Mouse (Mus musculus) neural tube, embryonic 12.5 days (tissue): ENCODE measurements around the gene Supt6. TPM values are rescaled to one million over a fixed set of nuclear protein-coding genes. Genes with fewer than 3 reads are reported as not detected.

ENCODE experiments used
- ATAC-seq: fragments of 200-750 bp; cut with Nextera tagmentation; 2 replicates; pipeline ENCODE4 v1.8.0; 2017; ENCODE audit warnings: low read depth, mild to moderate bottlenecking, moderate TSS enrichment, moderate library complexity; ENCODE audit not compliant: low FRiP score
- H3K27ac ChIP-seq: fragments of 300-500 bp; sonication (generic); 2 replicates; pipeline ENCODE4 v1.5.1; 2016
- H3K27me3 ChIP-seq: fragments of 300-500 bp; sonication (generic); replicated peaks from 2 replicates; pipeline ENCODE4 v1.6.1; 2016; ENCODE audit warnings: mild to moderate bottlenecking
- H3K36me3 ChIP-seq: fragments of 300-500 bp; sonication (generic); 2 replicates; pipeline ENCODE4 v1.6.1; 2016; ENCODE audit warnings: mild to moderate bottlenecking
- H3K4me1 ChIP-seq: fragments of 300-500 bp; sonication (generic); 2 replicates; pipeline ENCODE4 v1.6.1; 2016
- H3K4me2 ChIP-seq: fragments of 300-500 bp; sonication (generic); replicated peaks from 2 replicates; pipeline ENCODE4 v1.6.1; 2016; ENCODE audit warnings: mild to moderate bottlenecking
- H3K4me3 ChIP-seq: fragments of 300-500 bp; sonication (generic); 2 replicates; pipeline ENCODE4 v1.5.1; 2016
- H3K9ac ChIP-seq: fragments of 300-500 bp; sonication (generic); 2 replicates; pipeline ENCODE4 v1.6.1; 2016; ENCODE audit warnings: mild to moderate bottlenecking
- H3K9me3 ChIP-seq: fragments of 300-500 bp; sonication (generic); 2 replicates; pipeline ENCODE4 v1.6.1; 2016; ENCODE audit warnings: mild to moderate bottlenecking
- WGBS: fragments of 180-500 bp; shearing (Covaris S2); methylation state at CpG from one replicate; pipeline ENCODE4 v1.1.7; 2016; 5-methylcytosine and 5-hydroxymethylcytosine counted together
- polyA plus RNA-seq: library from polyadenylated mRNA; unstranded; fragments of >200 nt; fragmentation: Nextera tagmentation; extraction: Ambion mirVana; gene quantifications from 2 replicates; pipeline ENCODE4 v1.2.1, GENCODE M21; 2016

Gene Supt6
- polyA plus RNA-seq, 1 experiment from 2014 or later: 40.5 TPM

GRCm38 (mm10) chr11:78261380-78262352, 15.9 kb upstream of the Supt6 start, which contains the start of gene 2610507B11Rik:
Gene 2610507B11Rik, plus strand, starts transcription at chr11:78261752.
- peak within 1 kb of the TSS; percentile 83 for H3K4me2 ChIP-seq
- H3K4me1 ChIP-seq: peaks cover 5% of the 10 kb centered on the region
- H3K27ac ChIP-seq: peak within 1 kb of the TSS; percentile 29; the same call in 1 of the 2 replicates
- ATAC-seq: peak; percentile 96
- H3K9me3 ChIP-seq: no peaks in the 10 kb centered on the region
- peaks cover 30% of the 10 kb centered on the region for H3K36me3 ChIP-seq
- peak within 1 kb of the TSS; percentile 92 for H3K4me3 ChIP-seq
- H3K9ac ChIP-seq: peak within 1 kb of the TSS; percentile 80
- H3K27me3 ChIP-seq: peaks cover 11% of the 10 kb centered on the region; the same call in 1 of the 2 replicates
- WGBS: under 1% methylated on average over 114 of the region's 115 CpGs

DNA sequence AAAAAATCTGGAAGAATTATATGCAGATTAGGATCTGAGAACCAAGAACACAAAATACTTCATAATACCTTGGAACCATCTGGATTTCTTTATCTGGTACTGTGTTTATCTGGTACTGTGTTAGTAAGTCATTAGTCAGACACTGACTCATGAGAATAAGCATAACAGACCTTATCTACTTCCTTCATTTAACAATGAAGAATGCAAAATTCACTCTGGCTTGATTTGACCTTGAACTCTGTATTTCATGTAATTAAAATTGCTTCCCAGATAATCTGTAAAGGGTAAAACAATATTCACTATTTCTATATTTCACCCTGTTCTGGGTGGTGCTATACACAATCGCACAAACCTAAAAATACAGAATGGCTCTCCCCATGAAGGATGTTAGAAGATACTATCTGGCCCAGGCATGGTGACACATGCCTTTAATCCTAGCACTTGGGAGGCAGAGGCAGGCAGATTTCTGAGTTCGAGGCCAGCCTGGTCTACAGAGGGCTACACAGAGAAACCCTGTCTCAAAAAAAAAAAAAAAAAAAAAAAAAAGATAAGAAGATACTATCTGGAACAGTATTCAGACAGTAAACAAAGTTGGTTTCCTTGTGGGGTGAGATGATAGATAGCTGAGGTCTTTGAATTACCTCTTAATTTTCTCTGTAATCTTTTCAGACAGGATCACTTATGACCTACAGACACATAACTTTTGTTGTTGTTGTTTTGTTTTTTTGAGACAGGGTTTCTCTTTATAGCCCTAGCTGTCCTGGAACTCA, 14.9 kb upstream of the Supt6 start:
- Histone ChIP-seq H3K4me3 (no peak overlapping the region), H3K27ac (no peak overlapping the region), H3K9ac (no peak overlapping the region), H3K4me1 (peaks cover 5% of the 10 kb centered on the region), H3K36me3 (peaks cover 21% of the 10 kb centered on the region), H3K4me2 (peak overlapping the region; percentile 83), H3K9me3 (no peaks in the 10 kb centered on the region), H3K27me3 (peaks cover 11% of the 10 kb centered on the region; the same call in 1 of the 2 replicates)
- whole genome bisulfite sequencing: 94% methylated on average over 2 of the region's 2 CpGs
- no peak for ATAC-seq

GRCm38 (mm10) chr11:78256618-78257017, 10.8 kb upstream of the Supt6 start:
- H3K36me3 ChIP-seq: peaks cover 25% of the 10 kb centered on the region
- H3K4me1 ChIP-seq: no peaks in the 10 kb centered on the region
- no peak for ATAC-seq
- no peaks in the 10 kb centered on the region for H3K9me3 ChIP-seq
- 92% methylated on average over 1 of the region's 1 CpGs for WGBS
- no peak overlapping the region for H3K4me2 ChIP-seq
- no peak overlapping the region for H3K27ac ChIP-seq
- H3K4me3 ChIP-seq: no peak overlapping the region
- H3K27me3 ChIP-seq: peaks cover 11% of the 10 kb centered on the region; the same call in 1 of the 2 replicates
- no peak overlapping the region for H3K9ac ChIP-seq

GRCm38 (mm10) chr11:78247727-78248140, 1.9 kb upstream of the Supt6 start:
- Histone ChIP-seq H3K4me2 (peak overlapping the region; percentile 37), H3K36me3 (peaks cover 20% of the 10 kb centered on the region), H3K27me3 (no peaks in the 10 kb centered on the region), H3K9ac (no peak overlapping the region), H3K9me3 (no peaks in the 10 kb centered on the region), H3K4me1 (peaks cover 27% of the 10 kb centered on the region), H3K4me3 (no peak overlapping the region), H3K27ac (no peak overlapping the region)
- no peak for ATAC-seq
- WGBS: 67% methylated on average over 4 of the region's 4 CpGs

- H3K9ac ChIP-seq: no peak overlapping the region
- no peak overlapping the region for H3K27ac ChIP-seq
- 0 out of 2 replicates have a peak overlapping the region, but pooled peaks have one; percentile 7 for H3K4me3 ChIP-seq
- no peaks in the 10 kb centered on the region for H3K27me3 ChIP-seq
- peaks cover 27% of the 10 kb centered on the region for H3K4me1 ChIP-seq
- 82% methylated on average over 3 of the region's 3 CpGs for WGBS
- H3K36me3 ChIP-seq: peaks cover 13% of the 10 kb centered on the region
- H3K9me3 ChIP-seq: no peaks in the 10 kb centered on the region
- peak overlapping the region; percentile 85 for H3K4me2 ChIP-seq
- no peak for ATAC-seq
Observed at GRCm38 (mm10) chr11:78247012-78247348, 1.2 kb upstream of the Supt6 start.

DNA sequence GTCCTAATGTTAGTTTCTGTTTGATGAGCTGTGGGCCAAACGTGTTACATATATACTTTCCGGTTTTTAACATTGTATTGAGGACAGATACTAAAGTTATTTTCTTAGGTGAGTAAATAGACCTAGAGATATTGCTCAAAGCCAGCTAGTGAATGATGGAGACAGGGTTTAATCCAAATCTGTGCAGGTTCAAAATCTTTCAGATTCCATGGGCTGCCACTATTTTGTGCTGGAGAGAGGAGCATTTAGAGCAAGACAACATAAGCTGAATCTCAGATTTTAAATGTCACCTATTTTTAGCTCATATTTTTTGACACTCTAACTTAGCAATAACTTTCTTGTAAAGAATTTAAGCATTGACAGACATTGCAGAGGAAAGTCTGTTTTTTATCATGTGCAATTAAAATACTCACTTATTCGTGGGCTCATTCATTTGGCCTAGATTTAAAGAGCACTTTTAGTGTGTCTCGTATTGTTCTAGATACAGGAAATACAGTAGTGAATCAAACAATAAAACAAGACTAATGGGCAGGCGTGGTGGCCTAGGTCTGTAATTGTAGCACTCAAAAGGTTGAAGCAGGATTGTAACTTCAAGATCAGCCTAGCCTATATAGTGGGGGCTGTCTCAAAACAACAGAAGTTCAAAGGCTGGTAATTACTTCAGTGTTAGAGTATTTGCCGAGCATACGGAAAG, 678 bp upstream of the Supt6 start:
- peak overlapping the region; percentile 97 for H3K4me3 ChIP-seq
- no peaks in the 10 kb centered on the region for H3K9me3 ChIP-seq
- no peak for ATAC-seq
- no peak overlapping the region for H3K9ac ChIP-seq
- WGBS: 52% methylated on average over 7 of the region's 7 CpGs
- peak overlapping the region; percentile 85 for H3K4me2 ChIP-seq
- H3K27me3 ChIP-seq: no peaks in the 10 kb centered on the region
- H3K27ac ChIP-seq: no peak overlapping the region
- H3K36me3 ChIP-seq: peaks cover 13% of the 10 kb centered on the region
- H3K4me1 ChIP-seq: peaks cover 27% of the 10 kb centered on the region

- Histone ChIP-seq H3K9ac (peak overlapping the region; percentile 94), H3K36me3 (peaks cover 13% of the 10 kb centered on the region), H3K27ac (peak overlapping the region; percentile 38), H3K4me2 (peak overlapping the region; percentile 85), H3K9me3 (no peaks in the 10 kb centered on the region), H3K4me1 (peaks cover 27% of the 10 kb centered on the region), H3K4me3 (peak overlapping the region; percentile 97), H3K27me3 (no peaks in the 10 kb centered on the region)
- under 1% methylated on average over 19 of the region's 19 CpGs for WGBS
- peak; percentile 29; the same call in 1 of the 2 replicates for ATAC-seq
Observed at GRCm38 (mm10) chr11:78245261-78245626, 543 bp downstream of the Supt6 start.

DNA sequence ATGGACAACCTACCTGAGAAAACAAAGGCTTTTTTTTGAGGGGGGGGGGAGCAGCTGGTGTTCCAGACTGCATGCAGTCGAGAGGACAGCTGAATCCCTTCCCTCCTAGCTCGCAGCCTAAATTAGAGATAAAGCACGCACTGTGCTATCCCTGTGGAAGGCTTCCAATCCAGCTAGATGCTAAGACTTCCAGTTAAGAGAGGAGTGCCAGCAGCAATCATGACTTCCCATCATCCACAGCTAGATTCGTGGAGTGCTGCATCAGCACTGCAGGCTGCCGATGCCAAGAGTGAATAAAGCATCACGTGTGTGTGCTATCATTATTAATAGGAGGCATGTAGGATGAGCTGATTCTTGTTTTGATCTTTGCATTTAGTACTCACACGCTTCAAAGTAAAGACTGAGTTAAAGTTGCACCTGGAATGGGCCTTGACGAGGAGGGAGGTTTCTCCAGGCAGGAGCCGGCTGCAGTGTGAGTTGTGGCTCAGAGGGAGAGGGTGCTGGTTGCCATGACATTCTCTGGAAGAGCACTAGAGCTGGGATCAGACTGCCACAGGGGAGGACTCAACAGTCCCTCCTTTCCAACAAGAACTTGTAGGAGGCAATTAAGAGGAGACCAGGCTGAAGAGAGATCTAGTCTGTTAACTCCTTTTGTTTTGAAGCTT, 5.5 kb downstream of the Supt6 start:
- no peaks in the 10 kb centered on the region for H3K27me3 ChIP-seq
- H3K9ac ChIP-seq: no peak overlapping the region
- H3K4me2 ChIP-seq: no peak overlapping the region
- ATAC-seq: no peak
- no peak overlapping the region for H3K4me3 ChIP-seq
- H3K27ac ChIP-seq: no peak overlapping the region
- peaks cover 32% of the 10 kb centered on the region for H3K36me3 ChIP-seq
- H3K4me1 ChIP-seq: peaks cover 9% of the 10 kb centered on the region
- no peaks in the 10 kb centered on the region for H3K9me3 ChIP-seq
- 94% methylated on average over 9 of the region's 9 CpGs for WGBS

DNA sequence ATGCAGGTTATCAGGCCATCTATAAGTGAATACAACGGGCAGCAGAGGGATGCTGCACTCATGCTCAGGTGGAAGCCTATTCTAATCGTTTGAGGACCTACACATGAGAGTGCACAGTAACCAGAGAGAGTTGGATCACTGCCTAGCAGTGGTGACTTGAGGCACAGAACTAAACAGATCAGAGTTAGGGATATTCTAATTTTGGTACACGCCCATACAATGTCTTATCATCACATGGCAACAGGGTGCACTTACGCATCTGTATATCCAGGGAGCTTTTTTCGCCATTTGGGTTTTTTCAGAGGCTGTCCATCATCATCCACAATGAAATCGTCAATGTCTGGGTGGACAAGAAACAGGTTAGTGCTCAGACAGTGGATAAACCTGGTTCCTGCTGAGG, 14.3 kb downstream of the Supt6 start:
- H3K4me1 ChIP-seq: no peaks in the 10 kb centered on the region
- H3K9ac ChIP-seq: no peak overlapping the region
- no peaks in the 10 kb centered on the region for H3K9me3 ChIP-seq
- peaks cover 83% of the 10 kb centered on the region for H3K36me3 ChIP-seq
- no peak overlapping the region for H3K4me2 ChIP-seq
- no peaks in the 10 kb centered on the region for H3K27me3 ChIP-seq
- no peak for ATAC-seq
- no peak overlapping the region for H3K27ac ChIP-seq
- H3K4me3 ChIP-seq: no peak overlapping the region
- WGBS: 94% methylated on average over 6 of the region's 6 CpGs

- H3K4me2 ChIP-seq: no peak overlapping the region
- no peak overlapping the region for H3K27ac ChIP-seq
- peaks cover 94% of the 10 kb centered on the region for H3K36me3 ChIP-seq
- H3K4me3 ChIP-seq: no peak overlapping the region
- no peaks in the 10 kb centered on the region for H3K4me1 ChIP-seq
- no peak overlapping the region for H3K9ac ChIP-seq
- H3K27me3 ChIP-seq: no peaks in the 10 kb centered on the region
- no peaks in the 10 kb centered on the region for H3K9me3 ChIP-seq
- WGBS: 93% methylated on average over 4 of the region's 4 CpGs
- ATAC-seq: no peak
Observed at GRCm38 (mm10) chr11:78223586-78223985, 22.2 kb downstream of the Supt6 start.

GRCm38 (mm10) chr11:78215709-78216317, 30.0 kb downstream of the Supt6 start:
- H3K9ac ChIP-seq: no peak overlapping the region
- no peaks in the 10 kb centered on the region for H3K4me1 ChIP-seq
- no peak overlapping the region for H3K27ac ChIP-seq
- no peaks in the 10 kb centered on the region for H3K9me3 ChIP-seq
- no peaks in the 10 kb centered on the region for H3K27me3 ChIP-seq
- ATAC-seq: no peak
- peaks cover 94% of the 10 kb centered on the region for H3K36me3 ChIP-seq
- WGBS: 78% methylated on average over 11 of the region's 11 CpGs
- no peak overlapping the region for H3K4me3 ChIP-seq
- H3K4me2 ChIP-seq: no peak overlapping the region
